Mouse (Mus musculus) gastrocnemius, postnatal 14 days (tissue): ENCODE data around the gene Ranbp10. TPM values are rescaled to one million over a fixed set of nuclear protein-coding genes. Genes with fewer than 3 reads are reported as not detected.
A peak's percentile ranks its signal among the peaks of the same experiment; 100 is the strongest.

Source experiments
- DNase-seq: peaks from one replicate; pipeline ENCODE4 v3.0.0; 2021; ENCODE audit warnings: mixed read lengths
- intact Hi-C: fragments of 180-260 bp; cut with DNase I; formaldehyde crosslinking; loops from one replicate; pipeline ENCODE4 v1.15.1; 2025; ENCODE audit warnings: low total_unique reads
- long read RNA-seq, 2 experiments: library from polyadenylated mRNA; stranded (forward); transcript quantifications; one replicate each; pipeline ENCODE4 v2.0.0; 2021
- total RNA-seq, 2 experiments: library from RNA; stranded (reverse); gene quantifications; 2 replicates each; pipeline ENCODE4 v1.2.3; 2021

Gene Ranbp10
- 10 to 100 TPM; 20.1 to 20.2 TPM for total RNA-seq
- long read RNA-seq, experiment 1, full-length matches to known transcripts = 9 of 27 reads
- long read RNA-seq, experiment 1, partial matches to known transcripts = 4 of 27 reads
- long read RNA-seq, experiment 1, other reads (novel, unspliced or antisense) = 14 of 27 reads
- long read RNA-seq, experiment 2, full-length matches to known transcripts = 15 of 31 reads
- long read RNA-seq, experiment 2, partial matches to known transcripts = 4 of 31 reads
- long read RNA-seq, experiment 2, other reads (novel, unspliced or antisense) = 12 of 31 reads

- DNase-seq = peak; percentile 95
- intact Hi-C loops = no loop called here
These were observed at the start of gene Ranbp10, which contains the start of gene Tsnaxip1 for GRCm38 (mm10) chr8:105826861-105827848. TSS of gene Ranbp10 (minus strand) at chr8:105827350. TSS of gene Tsnaxip1 (plus strand) at chr8:105827731.

GRCm38 (mm10) chr8:105874301-105874700, 47.2 kb upstream of the Ranbp10 start:
- intact Hi-C loops = no loop called here
- DNase-seq = peak; percentile 30

GRCm38 (mm10) chr8:105866364-105867029, 39.3 kb upstream of the Ranbp10 start:
- intact Hi-C loops = no loop called here
- DNase-seq = no peak

- intact Hi-C loops = no loop called here
- DNase-seq = no peak
These were observed 34.8 kb upstream of the Ranbp10 start for GRCm38 (mm10) chr8:105861951-105862350.

GRCm38 (mm10) chr8:105860143-105860981, 33.2 kb upstream of the Ranbp10 start, which contains the start of gene Nutf2:
TSS of gene Nutf2 (plus strand) at chr8:105860580.
- intact Hi-C loops = no loop called here
- DNase-seq = peak; percentile 97

- intact Hi-C loops = no loop called here
- no peak for DNase-seq
These were observed 32.2 kb upstream of the Ranbp10 start for GRCm38 (mm10) chr8:105859314-105859713.

- DNase-seq = no peak
- intact Hi-C loops = no loop called here
These were observed 31.3 kb upstream of the Ranbp10 start for GRCm38 (mm10) chr8:105858495-105858894.

GRCm38 (mm10) chr8:105856168-105856835, 29.2 kb upstream of the Ranbp10 start:
- intact Hi-C loops = no loop called here
- no peak for DNase-seq

- intact Hi-C loops = no loop called here
- DNase-seq = peak; percentile 53
These were observed 28.4 kb upstream of the Ranbp10 start for GRCm38 (mm10) chr8:105855248-105856167.

GRCm38 (mm10) chr8:105854715-105855216, 27.6 kb upstream of the Ranbp10 start, which contains the start of gene Thap11:
TSS of gene Thap11 (plus strand) at chr8:105855132.
- DNase-seq = peak; percentile 95
- intact Hi-C loops = no loop called here

- intact Hi-C loops = no loop called here
- no peak for DNase-seq
These were observed 27.2 kb upstream of the Ranbp10 start for GRCm38 (mm10) chr8:105854303-105854702.

- intact Hi-C loops = no loop called here
- DNase-seq = no peak
These were observed 26.0 kb upstream of the Ranbp10 start, which contains the start of gene Cenpt for GRCm38 (mm10) chr8:105853178-105853577. TSS of gene Cenpt (minus strand) at chr8:105853278.

- intact Hi-C loops = no loop called here
- DNase-seq = no peak
These were observed 25.1 kb upstream of the Ranbp10 start for GRCm38 (mm10) chr8:105852146-105852729.

GRCm38 (mm10) chr8:105851651-105852143, 24.5 kb upstream of the Ranbp10 start:
- intact Hi-C loops = no loop called here
- peak; percentile 90 for DNase-seq

- intact Hi-C loops = no loop called here
- no peak for DNase-seq
These were observed 23.5 kb upstream of the Ranbp10 start for GRCm38 (mm10) chr8:105850611-105851010.

GRCm38 (mm10) chr8:105850014-105850413, 22.9 kb upstream of the Ranbp10 start:
- intact Hi-C loops = no loop called here
- DNase-seq = no peak
